Mouse (Mus musculus): Measurements from ENCODE around the gene Zbtb17. TPM values are rescaled to one million over a fixed set of nuclear protein-coding genes. Genes with fewer than 3 reads are reported as not detected.
A peak's percentile ranks its signal among the peaks of the same experiment; 100 is the strongest.

Zbtb17 gene
- 30.1 and 37.3 TPM in 2 replicates for total RNA-seq (2012; rRNA removed)

- Histone ChIP-seq H3K4me1 (ENCODE audit: control insufficient read depth in 2 of 2, insufficient read depth in 2 of 2, low read length in 2 of 2, poor library complexity in 1 of 2) (peaks cover 0 to 6% of the 10 kb centered on the region in 2 experiments; a peak in 1 of 4 replicates), H3K9ac (ENCODE audit: insufficient read depth, low read depth, low read length, poor library complexity, severe bottlenecking) (peak within 1 kb of the TSS; percentile 89), H3K27ac (ENCODE audit: insufficient read depth, low read depth, low read length, poor library complexity, severe bottlenecking) (0 out of 2 replicates have a peak within 1 kb of the TSS, but pooled peaks have one; percentile 50), H3K9me3 (ENCODE audit: control insufficient read depth, insufficient read depth, low read depth, low read length) (no peaks in the 10 kb centered on the region), H3K36me3 (ENCODE audit: control insufficient read depth, insufficient read depth, low read length, poor library complexity, severe bottlenecking) (peaks cover 5% of the 10 kb centered on the region; the same call in 1 of the 2 replicates), H3K4me3 (ENCODE audit: insufficient read depth in 1 of 2, low read depth in 1 of 2, low read length in 2 of 2, poor library complexity in 1 of 2, severe bottlenecking in 1 of 2) (peak within 1 kb of the TSS; percentile 73 to 91)
- no peak for TF ChIP-seq ZNF384 (IDR thresholded peaks at IDR 0.05; ENCODE audit: low read depth, low read length)
- no peak for TF ChIP-seq ZC3H11A (IDR thresholded peaks at IDR 0.05; ENCODE audit: borderline replicate concordance, low read depth, low read length)
- TF ChIP-seq HCFC1 (IDR thresholded peaks at IDR 0.05; ENCODE audit: borderline replicate concordance, insufficient read depth, low read length), result peak; percentile 95
- no peak for TF ChIP-seq MAFK (IDR thresholded peaks at IDR 0.05; ENCODE audit: insufficient read depth, low read depth, low read length)
- no peak for TF ChIP-seq CHD2 (IDR thresholded peaks at IDR 0.05; ENCODE audit: low read depth, low read length)
- DNase-seq (ENCODE audit: low read depth, low spot score), result peak; percentile 59
- in situ Hi-C loops (cut with MboI; ENCODE audit: low sequenced_read_pairs in 2 of 2, unreplicated experiment in 2 of 2), result no loop called here
Observed at GRCm38 (mm10) chr4:141444451-141445327, at the start of gene Zbtb17. Gene Zbtb17 (plus strand): TSS chr4:141444654.

- no peaks in the 10 kb centered on the region for H3K9me3 ChIP-seq (ENCODE audit: control insufficient read depth, insufficient read depth, low read depth, low read length)
- H3K9ac ChIP-seq (ENCODE audit: insufficient read depth, low read depth, low read length, poor library complexity, severe bottlenecking), result no peak overlapping the region
- no peak overlapping the region for H3K4me3 ChIP-seq (ENCODE audit: insufficient read depth in 1 of 2, low read depth in 1 of 2, low read length in 2 of 2, poor library complexity in 1 of 2, severe bottlenecking in 1 of 2)
- H3K27ac ChIP-seq (ENCODE audit: insufficient read depth, low read depth, low read length, poor library complexity, severe bottlenecking), result no peak overlapping the region
- DNase-seq (ENCODE audit: low read depth, low spot score), result no peak
- H3K36me3 ChIP-seq (ENCODE audit: control insufficient read depth, insufficient read depth, low read length, poor library complexity, severe bottlenecking), result no peaks in the 10 kb centered on the region
- peaks cover 0 to 10% of the 10 kb centered on the region in 2 experiments; a peak in 2 of 4 replicates for H3K4me1 ChIP-seq (ENCODE audit: control insufficient read depth in 2 of 2, insufficient read depth in 2 of 2, low read length in 2 of 2, poor library complexity in 1 of 2)
- TF ChIP-seq ZNF384 (IDR thresholded peaks at IDR 0.05; ENCODE audit: low read depth, low read length) (no peak), MAFK (IDR thresholded peaks at IDR 0.05; ENCODE audit: insufficient read depth, low read depth, low read length) (no peak), HCFC1 (IDR thresholded peaks at IDR 0.05; ENCODE audit: borderline replicate concordance, insufficient read depth, low read length) (no peak), ZC3H11A (IDR thresholded peaks at IDR 0.05; ENCODE audit: borderline replicate concordance, low read depth, low read length) (no peak), CHD2 (IDR thresholded peaks at IDR 0.05; ENCODE audit: low read depth, low read length) (no peak)
- in situ Hi-C loops (cut with MboI; ENCODE audit: low sequenced_read_pairs in 2 of 2, unreplicated experiment in 2 of 2), result no loop called here
Observed at GRCm38 (mm10) chr4:141394751-141395150, 49.7 kb upstream of the Zbtb17 start.

GRCm38 (mm10) chr4:141397861-141398260 lies 46.6 kb upstream of the Zbtb17 start:
- in situ Hi-C loops (cut with MboI; ENCODE audit: low sequenced_read_pairs in 2 of 2, unreplicated experiment in 2 of 2), result no loop called here
- no peak for TF ChIP-seq HCFC1 (IDR thresholded peaks at IDR 0.05; ENCODE audit: borderline replicate concordance, insufficient read depth, low read length)
- no peak for TF ChIP-seq CHD2 (IDR thresholded peaks at IDR 0.05; ENCODE audit: low read depth, low read length)
- no peak for TF ChIP-seq MAFK (IDR thresholded peaks at IDR 0.05; ENCODE audit: insufficient read depth, low read depth, low read length)
- TF ChIP-seq ZNF384 (IDR thresholded peaks at IDR 0.05; ENCODE audit: low read depth, low read length), result no peak
- TF ChIP-seq ZC3H11A (IDR thresholded peaks at IDR 0.05; ENCODE audit: borderline replicate concordance, low read depth, low read length), result no peak
- Histone ChIP-seq H3K9me3 (ENCODE audit: control insufficient read depth, insufficient read depth, low read depth, low read length) (no peaks in the 10 kb centered on the region), H3K27ac (ENCODE audit: insufficient read depth, low read depth, low read length, poor library complexity, severe bottlenecking) (no peak overlapping the region), H3K4me3 (ENCODE audit: insufficient read depth in 1 of 2, low read depth in 1 of 2, low read length in 2 of 2, poor library complexity in 1 of 2, severe bottlenecking in 1 of 2) (no peak overlapping the region), H3K4me1 (ENCODE audit: control insufficient read depth in 2 of 2, insufficient read depth in 2 of 2, low read length in 2 of 2, poor library complexity in 1 of 2) (peaks cover 0 to 10% of the 10 kb centered on the region in 2 experiments; a peak in 2 of 4 replicates), H3K36me3 (ENCODE audit: control insufficient read depth, insufficient read depth, low read length, poor library complexity, severe bottlenecking) (no peaks in the 10 kb centered on the region), H3K9ac (ENCODE audit: insufficient read depth, low read depth, low read length, poor library complexity, severe bottlenecking) (no peak overlapping the region)
- no peak for DNase-seq (ENCODE audit: low read depth, low spot score)

- Histone ChIP-seq H3K4me1 (ENCODE audit: control insufficient read depth in 2 of 2, insufficient read depth in 2 of 2, low read length in 2 of 2, poor library complexity in 1 of 2) (peaks cover 0 to 10% of the 10 kb centered on the region in 2 experiments; a peak in 2 of 4 replicates), H3K27ac (ENCODE audit: insufficient read depth, low read depth, low read length, poor library complexity, severe bottlenecking) (no peak within 1 kb of the TSS), H3K9ac (ENCODE audit: insufficient read depth, low read depth, low read length, poor library complexity, severe bottlenecking) (no peak within 1 kb of the TSS), H3K4me3 (ENCODE audit: insufficient read depth in 1 of 2, low read depth in 1 of 2, low read length in 2 of 2, poor library complexity in 1 of 2, severe bottlenecking in 1 of 2) (no peak within 1 kb of the TSS), H3K9me3 (ENCODE audit: control insufficient read depth, insufficient read depth, low read depth, low read length) (no peaks in the 10 kb centered on the region), H3K36me3 (ENCODE audit: control insufficient read depth, insufficient read depth, low read length, poor library complexity, severe bottlenecking) (no peaks in the 10 kb centered on the region)
- in situ Hi-C loops (cut with MboI; ENCODE audit: low sequenced_read_pairs in 2 of 2, unreplicated experiment in 2 of 2), result no loop called here
- DNase-seq (ENCODE audit: low read depth, low spot score), result no peak
- no peak for TF ChIP-seq MAFK (IDR thresholded peaks at IDR 0.05; ENCODE audit: insufficient read depth, low read depth, low read length)
- TF ChIP-seq HCFC1 (IDR thresholded peaks at IDR 0.05; ENCODE audit: borderline replicate concordance, insufficient read depth, low read length), result no peak
- TF ChIP-seq ZNF384 (IDR thresholded peaks at IDR 0.05; ENCODE audit: low read depth, low read length), result no peak
- TF ChIP-seq CHD2 (IDR thresholded peaks at IDR 0.05; ENCODE audit: low read depth, low read length), result no peak
- TF ChIP-seq ZC3H11A (IDR thresholded peaks at IDR 0.05; ENCODE audit: borderline replicate concordance, low read depth, low read length), result no peak
Observed at GRCm38 (mm10) chr4:141398545-141398944, 45.9 kb upstream of the Zbtb17 start, which contains the start of gene Clcnka. Gene Clcnka (minus strand): TSS chr4:141398724.
